Comparison of ENCODE assay signal across 8 mouse cellular contexts in the genomic region with DNA sequence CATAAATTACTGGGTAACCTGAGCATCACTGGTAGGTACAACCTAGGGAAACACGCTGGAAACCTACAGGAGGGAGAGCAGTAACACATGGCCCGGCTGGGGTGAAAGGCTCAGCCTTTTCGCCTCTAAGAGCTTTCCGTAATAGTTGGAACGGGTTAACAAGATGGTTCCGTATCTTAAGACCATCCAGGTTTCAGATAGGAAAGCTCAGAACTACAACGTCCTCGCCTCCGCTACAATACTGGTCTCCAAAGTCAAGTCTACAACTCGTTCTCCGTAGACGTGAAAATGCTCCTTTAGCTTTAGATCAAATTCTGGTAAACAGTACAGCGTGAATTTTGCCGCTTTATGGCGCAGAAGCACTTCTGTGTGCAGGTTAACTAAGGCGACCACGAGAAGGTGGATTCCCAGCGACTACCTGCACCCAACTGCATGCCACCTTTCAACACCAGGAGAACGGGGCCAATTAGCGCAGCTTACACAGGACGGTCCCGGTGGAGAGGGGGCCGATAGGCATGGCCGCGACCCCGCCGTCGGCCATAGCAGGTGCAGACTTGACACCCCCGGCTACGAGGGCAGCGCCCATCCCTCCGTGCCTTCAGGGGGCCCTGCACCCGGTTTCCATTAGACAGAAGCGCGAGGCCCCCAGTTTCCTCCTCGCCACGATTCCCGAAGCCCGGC. TPM values are rescaled to one million over a fixed set of nuclear protein-coding genes. Genes with fewer than 3 reads are reported as not detected.
DNase-seq lines count a peak whose midpoint lies in the region; ATAC-seq lines count a peak whose summit lies in the region.

No protein-coding gene starts in this region.

- peaks cover 16% of the 10 kb centered on the region for H3K4me1 ChIP-seq in kidney, embryonic 14.5 days (ENCODE audit: control insufficient read depth, insufficient read depth, low read length)
- peaks cover 49% of the 10 kb centered on the region for H3K4me1 ChIP-seq in liver, embryonic 15.5 days (replicated peaks)

- H3K27me3 ChIP-seq in kidney, embryonic 14.5 days (ENCODE audit: control insufficient read depth, insufficient read depth, low read length) = no peaks in the 10 kb centered on the region
- no peaks in the 10 kb centered on the region for H3K27me3 ChIP-seq in liver, embryonic 15.5 days

- no peaks in the 10 kb centered on the region for H3K9me3 ChIP-seq in kidney, embryonic 14.5 days (ENCODE audit: control insufficient read depth, low read length)
- H3K9me3 ChIP-seq in liver, embryonic 15.5 days (replicated peaks) = no peaks in the 10 kb centered on the region

- under 1% methylated on average over 39 of the region's 39 CpGs for WGBS in kidney, embryonic 14.5 days
- 1% methylated on average over 39 of the region's 39 CpGs for WGBS in liver, embryonic 15.5 days (ENCODE audit: insufficient replicate concordance)

- peak overlapping the region; percentile 75 for H3K4me3 ChIP-seq in kidney, embryonic 14.5 days (ENCODE audit: low read length)
- H3K4me3 ChIP-seq in liver, embryonic 15.5 days (replicated peaks) = peak overlapping the region; percentile 94

- peak; percentile 14 for ATAC-seq in kidney, embryonic 14.5 days (ENCODE audit: low FRiP score, low TSS enrichment)
- peak; percentile 7 for ATAC-seq in activated CD4-positive, CD25-positive, alpha-beta regulatory T cell, adult 4 months
- ATAC-seq in liver, embryonic 15.5 days (ENCODE audit: insufficient read depth) = no peak

- H3K27ac ChIP-seq in kidney, embryonic 14.5 days (ENCODE audit: low read depth, low read length) = peak overlapping the region; percentile 98
- H3K27ac ChIP-seq in liver, embryonic 15.5 days (replicated peaks) = peak overlapping the region; percentile 94

- H3K4me2 ChIP-seq in kidney, embryonic 14.5 days (replicated peaks; ENCODE audit: low read depth, low read length) = peak overlapping the region; percentile 80
- H3K4me2 ChIP-seq in liver, embryonic 15.5 days = peak overlapping the region; percentile 98

- H3K36me3 ChIP-seq in kidney, embryonic 14.5 days (ENCODE audit: control insufficient read depth, insufficient read depth, low read length) = peaks cover 31% of the 10 kb centered on the region
- peaks cover 25% of the 10 kb centered on the region for H3K36me3 ChIP-seq in liver, embryonic 15.5 days (replicated peaks)

- peak overlapping the region; percentile 91 for H3K9ac ChIP-seq in kidney, embryonic 14.5 days (ENCODE audit: low read depth, low read length)
- H3K9ac ChIP-seq in liver, embryonic 15.5 days = peak overlapping the region; percentile 84

- no peak for DNase-seq in kidney, postnatal 25 days
- peak; percentile 9 for DNase-seq in forelimb bud, embryonic 11.5 days (ENCODE audit: low read depth, low spot score)
- DNase-seq in urinary bladder, postnatal 25 days (ENCODE audit: low spot score) = no peak
- no peak for DNase-seq in urinary bladder, postnatal 36 days (ENCODE audit: low spot score in 2 of 2)
- no peak for DNase-seq in Muller cell, postnatal 12 days (ENCODE audit: inconsistent ontology term)

RNA-seq across cellular contexts. Expression of gene Ankrd10, which starts 1.1 kb away (rescaled TPM):
- 87.6 and 112 TPM in 2 replicates for polyA plus RNA-seq in kidney, embryonic 14.5 days (2014; fragmentation: Nextera tagmentation; extraction: Ambion mirVana)
- polyA plus RNA-seq in activated CD4-positive, CD25-positive, alpha-beta regulatory T cell, adult 4 months (2017; shearing (Covaris generic)) = 10 to 100 TPM; 51.8 to 54.2 TPM
- polyA plus RNA-seq in liver, embryonic 15.5 days (2015; fragmentation: Nextera tagmentation; extraction: Ambion mirVana) = 22.1 and 23.7 TPM in 2 replicates
